Mouse (Mus musculus) hindbrain, embryonic 10.5 days (tissue): ENCODE data around the gene Fam45a. TPM values are rescaled to one million over a fixed set of nuclear protein-coding genes. Genes with fewer than 3 reads are reported as not detected.
A peak's percentile ranks its signal among the peaks of the same experiment; 100 is the strongest.

ENCODE experiments used
- DNase-seq: peaks from one replicate; pipeline ENCODE4 v3.0.0-alpha.2; 2017; ENCODE audit warnings: low spot score
- H3K27ac ChIP-seq: fragments of 300-500 bp; sonication (generic); 2 replicates; pipeline ENCODE4 v1.5.1; 2016; ENCODE audit warnings: mild to moderate bottlenecking, moderate library complexity
- H3K27me3 ChIP-seq: fragments of 300-500 bp; sonication (generic); 2 replicates; pipeline ENCODE4 v1.6.1; 2016; ENCODE audit warnings: mild to moderate bottlenecking; ENCODE audit not compliant: poor library complexity, insufficient read depth, severe bottlenecking
- H3K36me3 ChIP-seq: fragments of 300-500 bp; sonication (generic); 2 replicates; pipeline ENCODE4 v1.6.1; 2016; ENCODE audit warnings: mild to moderate bottlenecking, moderate library complexity
- H3K4me1 ChIP-seq: fragments of 300-500 bp; sonication (generic); replicated peaks from 2 replicates; pipeline ENCODE4 v1.6.1; 2016; ENCODE audit warnings: mild to moderate bottlenecking
- H3K4me3 ChIP-seq: fragments of 300-500 bp; sonication (generic); 2 replicates; pipeline ENCODE4 v1.5.1; 2016; ENCODE audit warnings: mild to moderate bottlenecking, moderate library complexity
- H3K9me3 ChIP-seq: fragments of 300-500 bp; sonication (generic); 2 replicates; pipeline ENCODE4 v1.6.1; 2016; ENCODE audit warnings: mild to moderate bottlenecking, moderate library complexity
- WGBS: fragments of 180-500 bp; shearing (Covaris S2); methylation state at CpG from one replicate; pipeline ENCODE4 v1.1.7; 2016; 5-methylcytosine and 5-hydroxymethylcytosine counted together
- polyA plus RNA-seq: library from polyadenylated mRNA; unstranded; fragments of >200 nt; fragmentation: Nextera tagmentation; extraction: Ambion mirVana; gene quantifications from 2 replicates; pipeline ENCODE4 v1.2.1, GENCODE M21; 2016

The Fam45a gene
- polyA plus RNA-seq, 1 experiment from 2014 or later = 30.8 TPM

GRCm38 (mm10) chr19:60870489-60870888 lies 59.1 kb downstream of the Fam45a start:
- Histone ChIP-seq H3K4me1 (peaks cover 13% of the 10 kb centered on the region), H3K9me3 (no peaks in the 10 kb centered on the region), H3K36me3 (peaks cover 48% of the 10 kb centered on the region), H3K27ac (no peak overlapping the region), H3K27me3 (no peaks in the 10 kb centered on the region), H3K4me3 (no peak overlapping the region)
- WGBS = 83% methylated on average over 1 of the region's 1 CpGs
- no peak for DNase-seq

- peaks cover 46% of the 10 kb centered on the region for H3K36me3 ChIP-seq
- 92% methylated on average over 5 of the region's 5 CpGs for WGBS
- no peak overlapping the region for H3K4me3 ChIP-seq
- H3K27me3 ChIP-seq = no peaks in the 10 kb centered on the region
- no peak overlapping the region for H3K27ac ChIP-seq
- no peak for DNase-seq
- H3K4me1 ChIP-seq = peaks cover 13% of the 10 kb centered on the region
- H3K9me3 ChIP-seq = no peaks in the 10 kb centered on the region
Observed at GRCm38 (mm10) chr19:60871366-60871765, 60.0 kb downstream of the Fam45a start.

DNA sequence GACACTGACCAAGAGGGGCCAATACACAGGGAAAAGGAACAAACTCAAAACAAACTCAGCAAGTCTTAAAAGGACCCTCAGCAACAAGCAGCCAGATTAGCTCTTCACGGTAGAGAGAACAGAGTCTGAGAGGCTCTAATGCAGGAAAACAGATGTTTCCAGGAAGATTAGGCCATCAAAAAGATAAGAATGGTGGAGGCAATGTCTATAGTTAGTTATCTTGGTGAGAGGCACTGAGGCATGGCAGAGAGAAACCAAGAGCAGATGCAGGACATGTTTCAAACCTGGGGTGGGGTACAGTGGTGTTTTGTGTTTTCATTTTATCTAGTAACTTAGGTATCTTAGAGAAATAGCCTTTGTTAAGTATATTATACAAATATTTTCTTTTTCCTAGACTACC lies 60.9 kb downstream of the Fam45a start:
- H3K36me3 ChIP-seq = peaks cover 37% of the 10 kb centered on the region
- H3K9me3 ChIP-seq = no peaks in the 10 kb centered on the region
- peaks cover 13% of the 10 kb centered on the region for H3K4me1 ChIP-seq
- DNase-seq = no peak
- no peak overlapping the region for H3K4me3 ChIP-seq
- H3K27me3 ChIP-seq = no peaks in the 10 kb centered on the region
- H3K27ac ChIP-seq = no peak overlapping the region
- WGBS = 68% methylated on average over 1 of the region's 1 CpGs

- Histone ChIP-seq H3K27me3 (no peaks in the 10 kb centered on the region), H3K27ac (peak overlapping the region; percentile 91), H3K4me1 (peaks cover 13% of the 10 kb centered on the region), H3K4me3 (peak overlapping the region; percentile 81), H3K9me3 (no peaks in the 10 kb centered on the region), H3K36me3 (peaks cover 28% of the 10 kb centered on the region)
- DNase-seq = no peak
- 39% methylated on average over 4 of the region's 4 CpGs for WGBS
Observed at GRCm38 (mm10) chr19:60873501-60873900, 62.1 kb downstream of the Fam45a start.

DNA sequence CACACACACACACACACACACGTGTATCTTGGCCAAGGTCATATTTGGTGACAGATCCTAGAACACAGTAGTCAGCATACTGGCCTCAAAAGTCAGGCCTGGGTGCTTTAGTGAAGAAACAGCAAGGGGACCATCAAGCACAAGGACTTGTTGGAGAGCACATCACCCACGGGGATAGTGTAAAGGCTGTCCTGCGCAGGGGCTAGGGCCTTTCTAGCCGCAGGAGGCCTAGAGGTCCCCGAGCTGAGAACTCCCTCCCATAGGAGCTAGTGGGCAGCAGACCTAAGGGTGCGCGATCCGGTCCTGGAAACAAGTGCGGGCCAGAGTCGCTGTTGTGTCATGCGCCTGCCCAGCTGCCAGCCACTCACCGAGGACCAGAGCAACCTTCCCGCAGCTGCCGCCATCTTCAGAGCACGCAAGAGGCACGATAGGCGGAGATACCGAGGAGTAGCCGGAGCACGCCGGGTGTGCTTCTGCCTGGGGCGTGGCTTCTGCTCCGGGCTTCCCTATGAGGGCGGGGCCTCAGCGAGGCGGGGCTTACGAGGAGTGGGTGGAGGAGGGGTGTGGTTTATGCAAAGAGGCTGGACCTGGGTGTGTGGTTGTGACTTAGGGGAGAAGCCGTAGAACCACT lies 62.8 kb downstream of the Fam45a start, which contains the start of gene Prdx3:
Prdx3 (minus strand) TSS at position 493 of the 631 bp plus-strand sequence.
- WGBS = under 1% methylated on average over 28 of the region's 28 CpGs
- no peaks in the 10 kb centered on the region for H3K27me3 ChIP-seq
- peak; percentile 96 for DNase-seq
- peak within 1 kb of the TSS; percentile 81 for H3K4me3 ChIP-seq
- no peaks in the 10 kb centered on the region for H3K9me3 ChIP-seq
- H3K36me3 ChIP-seq = peaks cover 22% of the 10 kb centered on the region
- H3K27ac ChIP-seq = peak within 1 kb of the TSS; percentile 91
- H3K4me1 ChIP-seq = peaks cover 13% of the 10 kb centered on the region

- Histone ChIP-seq H3K4me3 (no peak overlapping the region), H3K9me3 (no peaks in the 10 kb centered on the region), H3K4me1 (no peaks in the 10 kb centered on the region), H3K27me3 (no peaks in the 10 kb centered on the region), H3K27ac (no peak overlapping the region), H3K36me3 (no peaks in the 10 kb centered on the region)
- WGBS = 8% methylated on average over 3 of the region's 3 CpGs
- DNase-seq = no peak
Observed at GRCm38 (mm10) chr19:60883129-60883528, 71.7 kb downstream of the Fam45a start.

Other genes with a start within 250 kb of the Fam45a start
- 23.1 and 25.1 TPM in 2 replicates for gene Cacul1, start 230.6 kb upstream of the Fam45a start, polyA plus RNA-seq
- gene Nanos1, start 55.6 kb upstream of the Fam45a start, polyA plus RNA-seq = 2.0 and 2.9 TPM in 2 replicates
- 84.5 and 146 TPM in 2 replicates for gene Eif3a, start 20.9 kb upstream of the Fam45a start, polyA plus RNA-seq
- 13.8 and 16.0 TPM in 2 replicates for gene Sfxn4, start 49.9 kb downstream of the Fam45a start, polyA plus RNA-seq
- gene Prdx3, start 63.0 kb downstream of the Fam45a start, polyA plus RNA-seq = 108 and 111 TPM in 2 replicates
- 2.3 and 2.8 TPM in 2 replicates for gene Grk5, start 78.2 kb downstream of the Fam45a start, polyA plus RNA-seq